Mouse (Mus musculus) neural tube, embryonic 12.5 days (tissue): ENCODE results near the gene Nucks1. TPM values are rescaled to one million over a fixed set of nuclear protein-coding genes. Genes with fewer than 3 reads are reported as not detected.
A peak's percentile ranks its signal among the peaks of the same experiment; 100 is the strongest.
"Not testable (repeated sequence)": the region's sequence is repeated elsewhere in the genome, so short reads cannot be mapped to it uniquely, and the experiment has no call there.

Source experiments
- ATAC-seq: fragments of 200-750 bp; cut with Nextera tagmentation; 2 replicates; pipeline ENCODE4 v1.8.0; 2017; ENCODE audit warnings: low read depth, mild to moderate bottlenecking, moderate TSS enrichment, moderate library complexity; ENCODE audit not compliant: low FRiP score
- H3K27ac ChIP-seq: fragments of 300-500 bp; sonication (generic); 2 replicates; pipeline ENCODE4 v1.5.1; 2016
- H3K27me3 ChIP-seq: fragments of 300-500 bp; sonication (generic); replicated peaks from 2 replicates; pipeline ENCODE4 v1.6.1; 2016; ENCODE audit warnings: mild to moderate bottlenecking
- H3K36me3 ChIP-seq: fragments of 300-500 bp; sonication (generic); 2 replicates; pipeline ENCODE4 v1.6.1; 2016; ENCODE audit warnings: mild to moderate bottlenecking
- H3K4me1 ChIP-seq: fragments of 300-500 bp; sonication (generic); 2 replicates; pipeline ENCODE4 v1.6.1; 2016
- H3K4me2 ChIP-seq: fragments of 300-500 bp; sonication (generic); replicated peaks from 2 replicates; pipeline ENCODE4 v1.6.1; 2016; ENCODE audit warnings: mild to moderate bottlenecking
- H3K4me3 ChIP-seq: fragments of 300-500 bp; sonication (generic); 2 replicates; pipeline ENCODE4 v1.5.1; 2016
- H3K9ac ChIP-seq: fragments of 300-500 bp; sonication (generic); 2 replicates; pipeline ENCODE4 v1.6.1; 2016; ENCODE audit warnings: mild to moderate bottlenecking
- H3K9me3 ChIP-seq: fragments of 300-500 bp; sonication (generic); 2 replicates; pipeline ENCODE4 v1.6.1; 2016; ENCODE audit warnings: mild to moderate bottlenecking
- WGBS: fragments of 180-500 bp; shearing (Covaris S2); methylation state at CpG from one replicate; pipeline ENCODE4 v1.1.7; 2016; 5-methylcytosine and 5-hydroxymethylcytosine counted together
- polyA plus RNA-seq: library from polyadenylated mRNA; unstranded; fragments of >200 nt; fragmentation: Nextera tagmentation; extraction: Ambion mirVana; gene quantifications from 2 replicates; pipeline ENCODE4 v1.2.1, GENCODE M21; 2016

The Nucks1 gene
- polyA plus RNA-seq, 1 experiment from 2014 or later, result 91.4 TPM

GRCm38 (mm10) chr1:131890043-131890658 is 20.2 kb upstream of the Nucks1 start:
- Histone ChIP-seq H3K4me3 (no peak overlapping the region), H3K36me3 (no peaks in the 10 kb centered on the region), H3K27me3 (no peaks in the 10 kb centered on the region), H3K9ac (no peak overlapping the region), H3K27ac (no peak overlapping the region), H3K9me3 (no peaks in the 10 kb centered on the region), H3K4me1 (no peaks in the 10 kb centered on the region), H3K4me2 (no peak overlapping the region)
- WGBS, result 53% methylated on average over 6 of the region's 6 CpGs
- ATAC-seq, result no peak

- Histone ChIP-seq H3K36me3 (no peaks in the 10 kb centered on the region), H3K9me3 (no peaks in the 10 kb centered on the region), H3K9ac (no peak overlapping the region), H3K4me3 (no peak overlapping the region), H3K27ac (no peak overlapping the region), H3K27me3 (no peaks in the 10 kb centered on the region), H3K4me2 (no peak overlapping the region), H3K4me1 (no peaks in the 10 kb centered on the region)
- 67% methylated on average over 4 of the region's 4 CpGs for WGBS
- no peak for ATAC-seq
Observed at GRCm38 (mm10) chr1:131891436-131891835, 18.9 kb upstream of the Nucks1 start.

- H3K27me3 ChIP-seq, result 0 out of 2 replicates have a peak, but pooled peaks cover 1% of the 10 kb centered on the region
- H3K4me1 ChIP-seq, result no peaks in the 10 kb centered on the region
- H3K9me3 ChIP-seq, result no peaks in the 10 kb centered on the region
- H3K9ac ChIP-seq, result no peak overlapping the region
- H3K4me2 ChIP-seq, result no peak overlapping the region
- WGBS, result 83% methylated on average over 4 of the region's 4 CpGs
- ATAC-seq, result no peak
- H3K36me3 ChIP-seq, result no peaks in the 10 kb centered on the region
- H3K4me3 ChIP-seq, result no peak overlapping the region
- H3K27ac ChIP-seq, result no peak overlapping the region
Observed at GRCm38 (mm10) chr1:131902679-131903078, 7.7 kb upstream of the Nucks1 start.

- no peak for ATAC-seq
- H3K9me3 ChIP-seq, result no peaks in the 10 kb centered on the region
- H3K4me1 ChIP-seq, result no peaks in the 10 kb centered on the region
Observed at GRCm38 (mm10) chr1:131903251-131903650, 7.1 kb upstream of the Nucks1 start.

GRCm38 (mm10) chr1:131905497-131905896 is 4.8 kb upstream of the Nucks1 start:
- Histone ChIP-seq H3K9me3 (no peaks in the 10 kb centered on the region), H3K27me3 (peaks cover 5% of the 10 kb centered on the region; the same call in 1 of the 2 replicates), H3K4me1 (no peaks in the 10 kb centered on the region), H3K27ac (no peak overlapping the region), H3K9ac (no peak overlapping the region), H3K4me3 (no peak overlapping the region), H3K4me2 (no peak overlapping the region), H3K36me3 (no peaks in the 10 kb centered on the region)
- ATAC-seq, result no peak
- WGBS, result 5% methylated on average over 1 of the region's 1 CpGs

More at GRCm38 (mm10) chr1:131903251-131903650, 7.1 kb upstream of the Nucks1 start:
- WGBS, result 92% methylated on average over 7 of the region's 7 CpGs
- Histone ChIP-seq H3K4me2 (no peak overlapping the region), H3K27ac (no peak overlapping the region), H3K36me3 (no peaks in the 10 kb centered on the region), H3K27me3 (0 out of 2 replicates have a peak, but pooled peaks cover 5% of the 10 kb centered on the region), H3K9ac (no peak overlapping the region), H3K4me3 (no peak overlapping the region)

- Histone ChIP-seq H3K4me2 (no peak overlapping the region), H3K9ac (no peak overlapping the region), H3K4me1 (peaks cover 11% of the 10 kb centered on the region), H3K27ac (no peak overlapping the region), H3K9me3 (no peaks in the 10 kb centered on the region), H3K27me3 (peaks cover 5% of the 10 kb centered on the region; the same call in 1 of the 2 replicates), H3K4me3 (no peak overlapping the region), H3K36me3 (no peaks in the 10 kb centered on the region)
- WGBS, result 93% methylated on average over 3 of the region's 3 CpGs
- ATAC-seq, result no peak
Observed at GRCm38 (mm10) chr1:131908456-131908855, 1.9 kb upstream of the Nucks1 start.

DNA sequence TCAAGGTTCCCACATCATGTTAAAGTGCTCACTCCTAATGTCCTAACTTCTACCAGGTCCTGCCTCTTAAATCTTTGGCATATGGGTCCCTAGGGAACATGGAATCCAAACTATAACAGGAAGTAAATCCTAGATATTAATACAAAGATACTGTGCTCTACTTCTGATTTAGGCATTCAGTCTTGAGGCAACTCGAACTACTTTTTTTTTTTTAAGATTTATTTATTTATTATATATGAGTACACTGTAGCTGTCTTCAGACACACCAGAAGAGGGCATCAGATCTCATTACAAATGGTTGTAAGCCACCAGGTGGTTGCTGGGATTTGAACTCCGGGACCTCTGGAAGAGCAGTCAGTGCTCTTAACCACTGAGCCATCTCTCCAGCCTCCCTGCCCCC is 1.1 kb upstream of the Nucks1 start:
- WGBS, result 96% methylated on average over 2 of the region's 2 CpGs
- not testable (repeated sequence) for H3K4me2 ChIP-seq, ATAC-seq

DNA sequence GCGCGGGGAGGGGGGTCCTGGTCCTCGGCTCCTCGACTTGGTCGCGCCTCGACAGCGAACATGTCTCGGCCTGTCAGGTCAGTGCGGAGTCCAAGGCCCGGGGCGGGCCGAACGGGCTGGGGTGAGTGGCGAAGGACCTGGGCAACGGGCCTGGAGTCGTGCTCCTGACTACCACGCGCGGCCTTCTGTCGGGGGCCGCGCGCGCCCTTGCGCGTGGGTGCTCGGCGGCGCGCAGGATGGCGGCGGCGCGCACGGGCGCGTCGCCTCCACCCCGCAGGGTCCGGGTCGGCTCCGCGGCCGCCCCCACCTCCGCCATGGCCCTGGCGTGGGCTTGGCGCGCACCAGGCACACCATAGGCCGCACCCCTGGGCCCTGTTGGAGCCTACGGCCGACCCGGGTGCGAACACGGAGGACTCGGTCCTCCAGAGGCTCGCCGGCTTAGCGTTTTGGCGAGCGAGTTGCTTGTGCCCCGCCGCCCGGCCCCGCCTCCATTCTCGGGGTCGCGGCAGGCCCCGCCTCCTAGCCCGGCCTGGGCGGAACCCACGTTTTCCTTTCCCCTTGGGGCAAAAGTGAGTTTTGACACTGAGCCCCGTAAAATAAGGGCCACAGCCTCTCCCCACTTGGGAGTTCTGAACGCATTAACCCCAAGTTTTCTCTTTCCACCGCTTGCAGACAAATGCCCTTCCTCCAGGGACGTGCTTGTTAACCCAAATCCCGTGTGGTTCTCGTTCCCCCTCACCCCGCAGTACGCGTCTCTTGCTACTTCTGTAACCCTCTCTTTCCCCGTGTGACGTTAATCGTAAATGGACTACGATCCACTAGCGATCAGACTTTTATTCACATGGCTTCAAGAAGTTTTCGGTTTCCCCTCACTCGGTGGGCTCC is 582 bp downstream of the Nucks1 start:
- peak overlapping the region; percentile 98 for H3K4me3 ChIP-seq
- H3K27me3 ChIP-seq, result peaks cover 5% of the 10 kb centered on the region; the same call in 1 of the 2 replicates
- ATAC-seq, result peak; percentile 87
- no peaks in the 10 kb centered on the region for H3K9me3 ChIP-seq
- peaks cover 20% of the 10 kb centered on the region for H3K4me1 ChIP-seq
- H3K36me3 ChIP-seq, result no peaks in the 10 kb centered on the region
- H3K4me2 ChIP-seq, result peak overlapping the region; percentile 74
- WGBS, result under 1% methylated on average over 88 of the region's 88 CpGs
- H3K9ac ChIP-seq, result peak overlapping the region; percentile 95
- H3K27ac ChIP-seq, result peak overlapping the region; percentile 87

More for the DNA sequence above, 1.1 kb upstream of the Nucks1 start:
- not testable (repeated sequence) for H3K9ac ChIP-seq, H3K4me3 ChIP-seq, H3K27ac ChIP-seq, H3K36me3 ChIP-seq, H3K9me3 ChIP-seq, H3K27me3 ChIP-seq
- peaks cover 11% of the 10 kb centered on the region for H3K4me1 ChIP-seq

- peaks cover 21% of the 10 kb centered on the region for H3K36me3 ChIP-seq
- H3K4me2 ChIP-seq, result no peak overlapping the region
- H3K27me3 ChIP-seq, result no peaks in the 10 kb centered on the region
- H3K9ac ChIP-seq, result no peak overlapping the region
- WGBS, result 86% methylated on average over 6 of the region's 6 CpGs
- no peak overlapping the region for H3K4me3 ChIP-seq
- H3K9me3 ChIP-seq, result no peaks in the 10 kb centered on the region
- peaks cover 10% of the 10 kb centered on the region; the same call in 1 of the 2 replicates for H3K4me1 ChIP-seq
- no peak overlapping the region for H3K27ac ChIP-seq
- no peak for ATAC-seq
Observed at GRCm38 (mm10) chr1:131917634-131918033, 7.3 kb downstream of the Nucks1 start.

GRCm38 (mm10) chr1:131919052-131919451 is 8.7 kb downstream of the Nucks1 start:
- H3K27ac ChIP-seq, result no peak overlapping the region
- ATAC-seq, result no peak
- H3K9ac ChIP-seq, result no peak overlapping the region
- H3K36me3 ChIP-seq, result peaks cover 34% of the 10 kb centered on the region
- H3K4me1 ChIP-seq, result peaks cover 10% of the 10 kb centered on the region; the same call in 1 of the 2 replicates
- no peaks in the 10 kb centered on the region for H3K27me3 ChIP-seq
- no peaks in the 10 kb centered on the region for H3K9me3 ChIP-seq
- no peak overlapping the region for H3K4me3 ChIP-seq
- 100% methylated on average over 2 of the region's 2 CpGs for WGBS
- H3K4me2 ChIP-seq, result no peak overlapping the region

- Histone ChIP-seq H3K4me2 (no peak overlapping the region), H3K36me3 (peaks cover 60% of the 10 kb centered on the region), H3K4me1 (no peaks in the 10 kb centered on the region), H3K9ac (no peak overlapping the region), H3K4me3 (no peak overlapping the region), H3K9me3 (no peaks in the 10 kb centered on the region), H3K27me3 (no peaks in the 10 kb centered on the region), H3K27ac (no peak overlapping the region)
- WGBS, result 95% methylated on average over 3 of the region's 3 CpGs
- no peak for ATAC-seq
Observed at GRCm38 (mm10) chr1:131922100-131922499, 11.8 kb downstream of the Nucks1 start.

DNA sequence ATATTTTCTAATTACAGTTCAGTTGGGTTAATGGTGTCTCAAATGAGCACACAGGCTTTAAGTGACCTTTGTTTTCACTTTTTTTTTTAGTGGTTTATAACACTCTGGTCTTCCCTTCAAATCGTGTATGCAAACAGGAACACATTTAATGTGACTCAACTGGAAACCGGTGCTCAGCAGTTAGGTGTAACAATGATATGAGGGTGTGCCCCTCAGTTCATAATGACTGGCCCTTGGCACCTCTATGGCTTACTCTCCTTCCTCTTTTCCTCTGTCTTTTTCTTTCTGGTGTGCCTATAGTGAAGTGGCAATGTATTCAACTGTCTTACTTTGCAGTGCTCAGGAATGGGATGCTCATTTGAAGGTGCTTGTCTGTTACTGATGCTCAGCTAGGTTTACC is 23.1 kb downstream of the Nucks1 start:
- ATAC-seq, result no peak
- no peak overlapping the region for H3K9ac ChIP-seq
- H3K27ac ChIP-seq, result no peak overlapping the region
- H3K4me1 ChIP-seq, result no peaks in the 10 kb centered on the region
- H3K4me3 ChIP-seq, result no peak overlapping the region
- H3K36me3 ChIP-seq, result peaks cover 39% of the 10 kb centered on the region
- H3K27me3 ChIP-seq, result no peaks in the 10 kb centered on the region
- no peak overlapping the region for H3K4me2 ChIP-seq
- whole genome bisulfite sequencing, result 91% methylated on average over 2 of the region's 2 CpGs
- no peaks in the 10 kb centered on the region for H3K9me3 ChIP-seq
